Mouse (Mus musculus): Measurements from ENCODE around the gene Slc34a1.

DNA sequence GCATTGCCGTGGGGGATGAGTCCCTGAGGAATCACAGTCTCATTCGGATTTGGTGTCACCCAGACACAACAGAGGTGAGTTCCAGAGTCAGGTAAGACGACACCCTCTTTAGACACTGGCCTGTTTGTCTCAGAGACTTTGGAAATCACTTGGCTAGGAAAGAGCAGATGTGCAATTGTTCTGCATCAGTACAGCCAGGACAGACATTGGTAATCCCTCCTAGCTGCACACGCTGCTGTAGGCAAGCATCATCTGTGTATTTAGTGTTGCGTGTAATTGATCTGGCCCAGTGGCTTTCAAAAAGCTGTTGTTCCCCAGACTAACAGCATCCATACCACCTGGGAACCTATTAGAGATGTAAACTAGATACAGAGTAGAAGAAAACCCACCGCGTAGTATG, 5.3 kb downstream of the Slc34a1 start:
- no peak for TF ChIP-seq EP300 (IDR thresholded peaks at IDR 0.05; ENCODE audit: insufficient read depth, low read depth, low read length)
- TF ChIP-seq CTCF (IDR thresholded peaks at IDR 0.05; ENCODE audit: low read depth, low read length) = no peak

Data from ES-Bruce4 (cell line).